Mouse (Mus musculus): ENCODE results near the gene Cyp2c23. TPM values are rescaled to one million over a fixed set of nuclear protein-coding genes. Genes with fewer than 3 reads are reported as not detected.

The Cyp2c23 gene
- polyA plus RNA-seq, 1 experiment from 2014 or later, result 0.09 TPM

GRCm38 (mm10) chr19:44004261-44004660 is 24.7 kb downstream of the Cyp2c23 start:
- 97% methylated on average over 2 of the region's 2 CpGs for WGBS (ENCODE audit: missing documents)
- H3K4me3 ChIP-seq (ENCODE audit: inconsistent target), result no peak overlapping the region

DNA sequence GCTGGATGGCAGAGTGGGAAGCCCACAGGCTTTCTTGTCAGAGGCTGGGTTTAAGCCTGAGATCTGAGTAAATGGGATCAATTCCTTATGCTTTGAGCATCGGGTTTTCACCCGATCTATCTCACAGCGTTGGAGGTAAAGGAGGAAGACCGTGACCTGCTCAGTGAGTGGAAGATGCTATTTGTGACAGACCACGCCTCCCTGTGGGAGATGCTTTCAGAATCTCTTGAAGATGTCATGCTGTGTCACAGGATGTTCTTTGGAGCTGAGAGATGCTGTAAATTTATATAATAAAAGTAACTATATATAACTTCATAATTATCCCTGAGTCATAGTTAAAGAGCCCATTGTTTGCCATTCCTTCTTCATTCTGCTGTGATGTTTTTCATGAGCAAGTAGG is 28.3 kb downstream of the Cyp2c23 start:
- Histone ChIP-seq H3K4me3 (ENCODE audit: inconsistent target) (no peak overlapping the region), H3K79me2 (ENCODE audit: inconsistent target) (no peaks in the 10 kb centered on the region), H3K27ac (no peak overlapping the region), H3K36me3 (ENCODE audit: inconsistent target) (no peaks in the 10 kb centered on the region)
- 75% methylated on average over 5 of the region's 5 CpGs for WGBS (ENCODE audit: missing documents)

More at GRCm38 (mm10) chr19:44004261-44004660, 24.7 kb downstream of the Cyp2c23 start:
- Histone ChIP-seq H3K36me3 (ENCODE audit: inconsistent target) (no peaks in the 10 kb centered on the region), H3K27ac (no peak overlapping the region), H3K79me2 (ENCODE audit: inconsistent target) (no peaks in the 10 kb centered on the region)

GRCm38 (mm10) chr19:44000061-44000460 is 28.9 kb downstream of the Cyp2c23 start:
- Histone ChIP-seq H3K36me3 (ENCODE audit: inconsistent target) (no peaks in the 10 kb centered on the region), H3K79me2 (ENCODE audit: inconsistent target) (no peaks in the 10 kb centered on the region), H3K27ac (no peak overlapping the region), H3K4me3 (ENCODE audit: inconsistent target) (no peak overlapping the region)
- WGBS (ENCODE audit: missing documents), result 100% methylated on average over 1 of the region's 1 CpGs

DNA sequence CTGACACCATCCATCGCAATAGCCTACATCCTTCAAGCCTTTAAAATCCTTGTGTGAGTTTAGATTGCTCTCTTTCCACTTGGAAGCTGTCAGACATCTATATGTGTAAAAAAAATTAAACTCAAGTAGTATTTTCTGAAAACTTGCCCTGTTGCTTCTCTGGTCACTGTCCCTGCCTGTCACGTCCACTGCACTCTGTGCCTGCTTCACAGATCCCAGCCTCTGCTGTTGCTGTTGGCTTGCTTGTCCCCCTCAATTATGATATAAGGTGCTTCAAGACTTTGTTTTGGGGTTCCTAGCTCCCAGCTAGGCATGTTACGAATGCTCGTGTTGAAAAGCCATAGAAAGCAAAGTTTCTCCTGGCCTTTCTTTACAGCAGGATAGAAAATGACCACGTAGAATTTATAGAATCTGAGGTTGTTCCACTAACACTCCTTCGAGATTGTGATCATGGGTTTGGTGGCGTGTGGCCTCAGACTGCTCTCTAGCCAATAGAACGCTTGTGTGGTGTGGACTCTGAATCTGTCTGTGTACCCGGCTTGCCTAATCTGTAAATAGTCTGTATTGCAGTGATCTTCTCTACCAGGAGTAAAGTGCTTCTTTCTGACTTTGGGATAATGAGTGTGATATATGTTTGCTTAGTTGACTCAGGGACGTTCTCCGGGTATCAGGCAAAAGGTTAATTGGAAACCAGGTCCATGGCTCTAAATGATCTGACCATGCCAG is 30.0 kb downstream of the Cyp2c23 start:
- Histone ChIP-seq H3K4me3 (ENCODE audit: inconsistent target) (no peak overlapping the region), H3K27ac (no peak overlapping the region), H3K79me2 (ENCODE audit: inconsistent target) (no peaks in the 10 kb centered on the region), H3K36me3 (ENCODE audit: inconsistent target) (no peaks in the 10 kb centered on the region)
- WGBS (ENCODE audit: missing documents), result 90% methylated on average over 11 of the region's 11 CpGs

- Histone ChIP-seq H3K27ac (no peak overlapping the region), H3K4me3 (ENCODE audit: inconsistent target) (no peak overlapping the region), H3K36me3 (ENCODE audit: inconsistent target) (no peaks in the 10 kb centered on the region), H3K79me2 (ENCODE audit: inconsistent target) (no peaks in the 10 kb centered on the region)
- 84% methylated on average over 9 of the region's 10 CpGs for WGBS (ENCODE audit: missing documents)
Measured at GRCm38 (mm10) chr19:43998101-43998500, 30.9 kb downstream of the Cyp2c23 start.

GRCm38 (mm10) chr19:43995427-43995826 is 33.6 kb downstream of the Cyp2c23 start:
- WGBS (ENCODE audit: missing documents), result 96% methylated on average over 7 of the region's 7 CpGs
- Histone ChIP-seq H3K4me3 (ENCODE audit: inconsistent target) (no peak overlapping the region), H3K36me3 (ENCODE audit: inconsistent target) (no peaks in the 10 kb centered on the region), H3K27ac (no peak overlapping the region), H3K79me2 (ENCODE audit: inconsistent target) (no peaks in the 10 kb centered on the region)

- Histone ChIP-seq H3K36me3 (ENCODE audit: inconsistent target) (no peaks in the 10 kb centered on the region), H3K79me2 (ENCODE audit: inconsistent target) (no peaks in the 10 kb centered on the region), H3K27ac (no peak overlapping the region), H3K4me3 (ENCODE audit: inconsistent target) (no peak overlapping the region)
- WGBS (ENCODE audit: missing documents), result 75% methylated on average over 4 of the region's 4 CpGs
Measured at GRCm38 (mm10) chr19:43992464-43992863, 36.5 kb downstream of the Cyp2c23 start.

DNA sequence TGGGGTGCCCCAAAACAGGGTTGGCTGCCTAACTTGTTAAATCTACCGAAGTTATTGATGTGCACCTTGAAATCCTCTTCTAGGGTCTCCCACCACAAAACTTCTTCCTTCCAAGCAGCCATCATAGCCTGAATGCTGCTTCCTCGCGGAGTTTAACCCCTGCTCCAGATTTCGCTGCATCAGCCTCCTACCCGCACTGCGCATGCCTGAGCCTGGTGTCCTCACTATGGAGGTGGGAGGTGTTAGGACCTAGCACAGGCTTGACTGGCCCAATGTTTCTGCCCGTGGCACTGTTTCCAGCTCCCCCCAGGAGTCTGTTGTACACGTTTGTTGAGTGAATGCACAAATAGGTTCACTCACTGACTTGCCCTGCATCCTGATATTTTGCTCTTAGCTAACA is 38.6 kb downstream of the Cyp2c23 start:
- no peak overlapping the region for H3K27ac ChIP-seq
- H3K36me3 ChIP-seq (ENCODE audit: inconsistent target), result no peaks in the 10 kb centered on the region
- H3K4me3 ChIP-seq (ENCODE audit: inconsistent target), result no peak overlapping the region
- 85% methylated on average over 8 of the region's 8 CpGs for WGBS (ENCODE audit: missing documents)
- no peaks in the 10 kb centered on the region for H3K79me2 ChIP-seq (ENCODE audit: inconsistent target)

- Histone ChIP-seq H3K36me3 (ENCODE audit: inconsistent target) (no peaks in the 10 kb centered on the region), H3K79me2 (ENCODE audit: inconsistent target) (no peaks in the 10 kb centered on the region), H3K27ac (no peak within 1 kb of the TSS), H3K4me3 (ENCODE audit: inconsistent target) (no peak within 1 kb of the TSS)
- WGBS (ENCODE audit: missing documents), result 32% methylated on average over 30 of the region's 30 CpGs
Measured at GRCm38 (mm10) chr19:43986069-43986794, 42.8 kb downstream of the Cyp2c23 start, which contains the start of gene Cpn1. Gene Cpn1, minus strand, starts transcription at chr19:43986556.

DNA sequence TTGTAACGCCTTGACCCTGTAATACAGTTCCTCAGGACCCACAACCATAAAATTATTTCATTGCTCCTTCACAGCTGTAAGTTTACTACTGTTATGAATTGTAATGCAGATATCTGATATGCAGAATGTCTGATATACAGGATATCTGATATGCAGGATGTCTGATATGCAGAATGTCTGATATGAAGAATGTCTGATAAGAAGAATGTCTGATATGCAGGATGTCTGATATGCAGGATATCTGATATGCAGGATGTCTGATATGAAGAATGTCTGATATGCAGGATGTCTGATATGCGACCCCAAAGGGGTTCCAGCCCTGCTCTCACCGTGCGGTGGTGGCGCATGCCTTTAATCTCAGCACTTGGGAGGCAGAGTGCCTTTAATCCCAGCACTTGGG is 47.0 kb downstream of the Cyp2c23 start:
- Histone ChIP-seq H3K27ac (no peak overlapping the region), H3K79me2 (ENCODE audit: inconsistent target) (no peaks in the 10 kb centered on the region), H3K36me3 (ENCODE audit: inconsistent target) (no peaks in the 10 kb centered on the region), H3K4me3 (ENCODE audit: inconsistent target) (no peak overlapping the region)
- WGBS (ENCODE audit: missing documents), result 86% methylated on average over 5 of the region's 5 CpGs

- 93% methylated on average over 16 of the region's 17 CpGs for WGBS (ENCODE audit: missing documents)
Measured at GRCm38 (mm10) chr19:43980711-43981110, 48.3 kb downstream of the Cyp2c23 start.

GRCm38 (mm10) chr19:43977799-43978198 is 51.2 kb downstream of the Cyp2c23 start:
- no peak overlapping the region for H3K27ac ChIP-seq

More at GRCm38 (mm10) chr19:43980711-43981110, 48.3 kb downstream of the Cyp2c23 start:
- Histone ChIP-seq H3K79me2 (ENCODE audit: inconsistent target) (no peaks in the 10 kb centered on the region), H3K27ac (no peak overlapping the region), H3K36me3 (ENCODE audit: inconsistent target) (no peaks in the 10 kb centered on the region), H3K4me3 (ENCODE audit: inconsistent target) (no peak overlapping the region)

DNA sequence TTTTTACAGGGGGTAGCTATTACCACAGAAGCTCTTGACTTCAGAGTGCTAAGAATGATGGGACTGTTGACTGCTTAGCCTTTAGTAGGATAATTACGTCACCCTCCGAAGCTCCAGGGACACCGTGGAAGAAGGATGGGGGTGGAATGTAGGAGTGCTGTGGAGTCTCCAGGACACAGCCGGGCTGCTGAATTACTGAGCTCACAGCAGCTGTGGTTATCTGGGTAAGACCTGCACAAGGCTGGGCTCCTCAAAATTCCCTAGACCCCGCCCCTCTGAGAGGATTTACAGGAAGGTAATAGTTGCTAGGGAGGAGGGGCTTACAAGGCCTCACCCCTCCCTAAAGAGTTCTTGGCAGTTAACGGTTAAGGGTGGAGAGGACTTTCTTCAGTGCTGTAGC is 52.3 kb downstream of the Cyp2c23 start:
- H3K4me3 ChIP-seq (ENCODE audit: inconsistent target), result no peak overlapping the region
- no peaks in the 10 kb centered on the region for H3K36me3 ChIP-seq (ENCODE audit: inconsistent target)
- 77% methylated on average over 6 of the region's 6 CpGs for WGBS (ENCODE audit: missing documents)
- no peak overlapping the region for H3K27ac ChIP-seq
- H3K79me2 ChIP-seq (ENCODE audit: inconsistent target), result no peaks in the 10 kb centered on the region

More at GRCm38 (mm10) chr19:43977799-43978198, 51.2 kb downstream of the Cyp2c23 start:
- no peak overlapping the region for H3K4me3 ChIP-seq (ENCODE audit: inconsistent target)
- no peaks in the 10 kb centered on the region for H3K36me3 ChIP-seq (ENCODE audit: inconsistent target)
- H3K79me2 ChIP-seq (ENCODE audit: inconsistent target), result no peaks in the 10 kb centered on the region
- 90% methylated on average over 3 of the region's 3 CpGs for whole genome bisulfite sequencing (ENCODE audit: missing documents)

GRCm38 (mm10) chr19:43974221-43974620 is 54.8 kb downstream of the Cyp2c23 start:
- no peaks in the 10 kb centered on the region for H3K36me3 ChIP-seq (ENCODE audit: inconsistent target)
- H3K4me3 ChIP-seq (ENCODE audit: inconsistent target), result no peak overlapping the region
- H3K27ac ChIP-seq, result no peak overlapping the region
- H3K79me2 ChIP-seq (ENCODE audit: inconsistent target), result no peaks in the 10 kb centered on the region
- 79% methylated on average over 6 of the region's 6 CpGs for WGBS (ENCODE audit: missing documents)

- Histone ChIP-seq H3K36me3 (ENCODE audit: inconsistent target) (no peaks in the 10 kb centered on the region), H3K79me2 (ENCODE audit: inconsistent target) (no peaks in the 10 kb centered on the region), H3K27ac (no peak overlapping the region), H3K4me3 (ENCODE audit: inconsistent target) (no peak overlapping the region)
- WGBS (ENCODE audit: missing documents), result 80% methylated on average over 9 of the region's 9 CpGs
Measured at GRCm38 (mm10) chr19:43973711-43974110, 55.3 kb downstream of the Cyp2c23 start.
